ENCODE assay signal across 14 mouse cellular contexts in the genomic region with DNA sequence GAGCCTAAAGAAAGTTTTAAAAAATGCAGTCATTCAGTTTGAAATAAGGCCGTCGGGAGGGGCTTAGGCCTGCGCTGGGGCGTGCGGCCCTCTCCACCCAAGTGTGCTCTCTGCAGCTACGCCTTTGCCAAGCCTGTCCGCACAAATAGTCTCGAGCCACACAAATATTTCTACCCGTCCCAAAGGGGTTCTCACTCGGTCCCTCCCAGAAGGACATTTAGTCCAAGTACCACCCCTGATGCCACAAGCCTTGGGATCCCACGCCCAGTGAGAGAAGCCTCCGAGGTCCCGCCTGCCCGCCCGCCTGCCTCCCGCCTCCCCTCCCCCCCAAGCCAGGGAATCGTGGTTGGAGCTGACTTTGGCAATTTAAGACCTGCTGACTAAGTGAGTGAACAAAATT.
"Had no signal": no experiment of that assay in that cellular context is flagged by ENCODE, and none has a peak within 500 bp of the region (broad histone marks: within the 10 kb centered on the region; RNA-seq: fewer than 3 reads in every experiment).

No protein-coding gene starts in this region.

- DNase-seq: heart, adult 2 months; heart, postnatal 14 days; heart, postnatal 36 days; kidney, adult 11 months; kidney, adult 2 months; kidney, adult 9 months; kidney, postnatal 14 days; kidney, postnatal 36 days; layer of hippocampus, adult 9-11 months; layer of hippocampus, postnatal 36 days; left cerebral cortex, postnatal 4 days had no signal

- ATAC-seq: hindbrain, postnatal 0 days; intestine, embryonic 16.5 days; liver, embryonic 12.5 days had no signal
